8 mouse cellular contexts compared by ENCODE assay signal in the genomic region with DNA sequence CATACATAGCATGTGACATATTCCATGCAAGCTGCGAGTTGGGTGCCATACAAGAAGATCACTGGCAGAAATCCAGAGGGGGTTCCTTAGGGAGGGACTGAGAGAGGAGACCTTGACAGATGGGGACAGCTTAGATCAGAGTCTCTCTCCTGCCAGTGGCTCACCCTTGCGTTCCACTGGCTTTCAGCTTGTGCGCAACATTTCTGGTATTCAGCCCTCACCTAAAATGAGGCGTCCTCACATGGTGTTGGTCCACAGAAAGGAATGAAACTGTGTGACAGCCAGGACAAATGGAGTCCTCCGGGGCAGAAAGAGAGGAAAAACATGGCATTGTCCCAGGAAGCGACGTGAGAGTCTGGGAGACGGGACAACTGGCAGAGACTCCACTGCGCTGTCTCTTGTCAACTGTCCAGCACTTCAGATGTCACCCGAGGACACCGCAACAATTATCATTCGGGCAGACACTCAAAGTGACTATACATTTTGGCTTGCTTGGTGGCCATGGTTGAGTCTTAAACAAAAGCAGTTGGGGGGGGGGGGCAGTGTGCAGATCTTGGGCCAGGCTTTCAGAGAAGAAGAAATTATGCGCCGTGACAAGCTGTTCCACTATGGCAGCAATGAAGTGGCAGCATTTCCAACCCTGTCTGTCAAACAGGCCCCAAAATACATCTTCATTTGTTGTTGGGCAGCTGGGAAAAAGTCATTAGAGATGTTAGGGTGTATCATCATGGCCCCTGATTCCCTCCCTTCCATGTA.
DNase-seq lines count a peak whose midpoint lies in the region; ATAC-seq lines count a peak whose summit lies in the region.

No protein-coding gene starts in this region.

- no peak overlapping the region for H3K9ac ChIP-seq in forebrain, embryonic 14.5 days (ENCODE audit: low read length)
- no peak overlapping the region for H3K9ac ChIP-seq in forebrain, embryonic 11.5 days (ENCODE audit: low read length)

- no peaks in the 10 kb centered on the region for H3K27me3 ChIP-seq in forebrain, embryonic 14.5 days (replicated peaks; ENCODE audit: control insufficient read depth, insufficient read depth, low read length)
- no peaks in the 10 kb centered on the region for H3K27me3 ChIP-seq in forebrain, embryonic 11.5 days (ENCODE audit: control insufficient read depth, insufficient read depth, low read length)

- no peaks in the 10 kb centered on the region for H3K9me3 ChIP-seq in forebrain, embryonic 14.5 days (replicated peaks; ENCODE audit: control insufficient read depth, low read length)
- H3K9me3 ChIP-seq in forebrain, embryonic 11.5 days (ENCODE audit: control insufficient read depth, low read length) = no peaks in the 10 kb centered on the region

- WGBS in forebrain, embryonic 14.5 days = 53% methylated on average over 14 of the region's 14 CpGs
- 94% methylated on average over 14 of the region's 14 CpGs for WGBS in forebrain, embryonic 11.5 days

- peak; percentile 78 for DNase-seq in forebrain, embryonic 14.5 days (ENCODE audit: low spot score)
- DNase-seq in forebrain, embryonic 11.5 days (ENCODE audit: low spot score) = no peak
- peak; percentile 16 for DNase-seq in retina, postnatal 7 days (ENCODE audit: low read depth, low spot score)
- DNase-seq in retina, embryonic 14.5 days (ENCODE audit: low spot score) = no peak
- peak; percentile 37 to 49 for DNase-seq in gastrocnemius, postnatal 36 days
- DNase-seq in kidney, postnatal 25 days = peak; percentile 27 to 44
- DNase-seq in embryo, embryonic 9.5 days (ENCODE audit: extremely low spot score) = no peak
- no peak for DNase-seq in spleen, postnatal 4 days (ENCODE audit: low spot score in 2 of 2)

- H3K4me1 ChIP-seq in forebrain, embryonic 14.5 days (ENCODE audit: control insufficient read depth, insufficient read depth, low read length) = 0 out of 2 replicates have a peak, but pooled peaks cover 8% of the 10 kb centered on the region
- H3K4me1 ChIP-seq in forebrain, embryonic 11.5 days (replicated peaks; ENCODE audit: control insufficient read depth, insufficient read depth, low read length) = no peaks in the 10 kb centered on the region

- no peak overlapping the region for H3K4me2 ChIP-seq in forebrain, embryonic 14.5 days (ENCODE audit: low read length)
- H3K4me2 ChIP-seq in forebrain, embryonic 11.5 days (ENCODE audit: low read depth, low read length, severe bottlenecking) = no peak overlapping the region

- peak; percentile 74 for ATAC-seq in forebrain, embryonic 14.5 days
- ATAC-seq in forebrain, embryonic 11.5 days (replicated peaks; ENCODE audit: low FRiP score) = no peak

- no peak overlapping the region for H3K4me3 ChIP-seq in forebrain, embryonic 14.5 days (ENCODE audit: low read depth, low read length)
- H3K4me3 ChIP-seq in forebrain, embryonic 11.5 days (ENCODE audit: low read depth, low read length) = no peak overlapping the region

- intact Hi-C loops in gastrocnemius, postnatal 36 days (cut with DNase I) = no loop called here

- peak overlapping the region; percentile 57; the same call in 1 of the 2 replicates for H3K27ac ChIP-seq in forebrain, embryonic 14.5 days (ENCODE audit: low read depth, low read length)
- no peak overlapping the region for H3K27ac ChIP-seq in forebrain, embryonic 11.5 days (ENCODE audit: low read depth, low read length)

- no peaks in the 10 kb centered on the region for H3K36me3 ChIP-seq in forebrain, embryonic 14.5 days (ENCODE audit: control insufficient read depth, insufficient read depth, low read length)
- no peaks in the 10 kb centered on the region for H3K36me3 ChIP-seq in forebrain, embryonic 11.5 days (ENCODE audit: control insufficient read depth, insufficient read depth, low read length)

Comparison
In these comparisons a context has a peak if more than half of its experiments do, and no peak if none do; other contexts are left out.
1. DNase-seq: peak in forebrain, embryonic 14.5 days (single experiment), retina, postnatal 7 days (single experiment), gastrocnemius, postnatal 36 days (2 of 2) and kidney, postnatal 25 days (2 of 2); none in forebrain, embryonic 11.5 days (single experiment), retina, embryonic 14.5 days (single experiment), embryo, embryonic 9.5 days (single experiment) and spleen, postnatal 4 days (0 of 2).